Comparison of ENCODE assay signal across 18 mouse cellular contexts in the genomic region with DNA sequence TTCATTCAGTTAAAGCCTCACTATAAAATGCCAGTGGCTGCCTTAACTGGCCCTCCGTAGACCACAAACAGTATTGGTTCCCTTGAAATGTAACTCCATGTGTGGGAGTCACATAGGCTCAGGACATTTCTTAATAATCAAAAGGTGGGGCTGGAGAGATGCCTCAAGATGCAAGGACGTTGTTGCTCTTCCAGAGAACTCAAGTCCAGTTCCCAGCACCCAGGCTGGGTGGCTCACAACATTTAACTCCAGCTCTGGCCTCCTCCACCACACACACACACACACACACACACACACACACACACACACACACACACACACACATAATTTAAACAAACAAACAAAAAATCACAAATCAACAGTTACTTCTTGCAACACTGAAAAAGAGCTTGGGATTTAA. TPM values are rescaled to one million over a fixed set of nuclear protein-coding genes. Genes with fewer than 3 reads are reported as not detected.
DNase-seq lines count a peak whose midpoint lies in the region; ATAC-seq and TF ChIP-seq lines count a peak whose summit lies in the region.
"Had no signal": no experiment of that assay in that cellular context is flagged by ENCODE, and none has a peak within 500 bp of the region (broad histone marks: within the 10 kb centered on the region; RNA-seq: fewer than 3 reads in every experiment).

No protein-coding gene starts in this region.

- no peaks in the 10 kb centered on the region for H3K36me3 ChIP-seq in liver, embryonic 16.5 days (ENCODE audit: control insufficient read depth, insufficient read depth)
- H3K36me3 ChIP-seq in liver, embryonic 11.5 days (ENCODE audit: control insufficient read depth, insufficient read depth, low read length) = no peaks in the 10 kb centered on the region
- H3K36me3 ChIP-seq in myocyte (ENCODE audit: control insufficient read depth, insufficient read depth) = no peaks in the 10 kb centered on the region
- no peaks in the 10 kb centered on the region for H3K36me3 ChIP-seq in forebrain, embryonic 11.5 days (ENCODE audit: control insufficient read depth, insufficient read depth, low read length)
- H3K36me3 ChIP-seq: embryonic facial prominence, embryonic 15.5 days; heart, embryonic 10.5 days; hindbrain, embryonic 10.5 days; limb, embryonic 12.5 days; midbrain, embryonic 15.5 days; neural tube, embryonic 15.5 days had no signal

- H3K27ac ChIP-seq in liver, embryonic 16.5 days (ENCODE audit: low read length) = peak overlapping the region; percentile 37; the same call in 1 of the 2 replicates
- H3K27ac ChIP-seq in liver, embryonic 11.5 days (ENCODE audit: low read depth, low read length) = no peak overlapping the region
- H3K27ac ChIP-seq in bone marrow, adult 2 months (ENCODE audit: control insufficient read depth, insufficient read depth, low read depth, low read length, poor library complexity) = peak overlapping the region; percentile 62
- H3K27ac ChIP-seq in forebrain, embryonic 11.5 days (ENCODE audit: low read depth, low read length) = no peak overlapping the region
- H3K27ac ChIP-seq: embryonic facial prominence, embryonic 15.5 days; forebrain, embryonic 13.5 days; heart, embryonic 10.5 days; hindbrain, embryonic 10.5 days; hindbrain, postnatal 0 days; limb, embryonic 12.5 days; midbrain, embryonic 15.5 days; neural tube, embryonic 15.5 days had no signal

- H3K4me3 ChIP-seq in liver, embryonic 16.5 days (ENCODE audit: low read depth, low read length) = no peak overlapping the region
- no peak overlapping the region for H3K4me3 ChIP-seq in liver, embryonic 11.5 days (ENCODE audit: low read depth, low read length)
- no peak overlapping the region for H3K4me3 ChIP-seq in bone marrow, adult 2 months (replicated peaks; ENCODE audit: control insufficient read depth, low read depth, low read length)
- H3K4me3 ChIP-seq in myocyte = no peak overlapping the region
- H3K4me3 ChIP-seq in forebrain, embryonic 11.5 days (ENCODE audit: low read depth, low read length) = no peak overlapping the region
- H3K4me3 ChIP-seq: embryonic facial prominence, embryonic 15.5 days; forebrain, embryonic 13.5 days; heart, embryonic 10.5 days; hindbrain, embryonic 10.5 days; limb, embryonic 12.5 days; midbrain, embryonic 15.5 days; neural tube, embryonic 15.5 days had no signal

- 60% methylated on average over 2 of the region's 2 CpGs for WGBS in liver, embryonic 16.5 days (ENCODE audit: insufficient replicate concordance)
- 69% methylated on average over 2 of the region's 2 CpGs for WGBS in liver, embryonic 11.5 days
- 69% methylated on average over 2 of the region's 2 CpGs for WGBS in bone marrow, adult 2 months
- 85% methylated on average over 2 of the region's 2 CpGs for WGBS in forebrain, embryonic 11.5 days

- H3K4me1 ChIP-seq in liver, embryonic 16.5 days (ENCODE audit: control insufficient read depth, low read depth, low read length) = no peaks in the 10 kb centered on the region; the same call in none of the 2 replicates
- H3K4me1 ChIP-seq in liver, embryonic 11.5 days (replicated peaks; ENCODE audit: control insufficient read depth, insufficient read depth, low read length) = no peaks in the 10 kb centered on the region
- H3K4me1 ChIP-seq in bone marrow, adult 2 months (ENCODE audit: control insufficient read depth, insufficient read depth, low read length) = no peaks in the 10 kb centered on the region; the same call in 1 of the 2 replicates
- H3K4me1 ChIP-seq in forebrain, embryonic 11.5 days (replicated peaks; ENCODE audit: control insufficient read depth, insufficient read depth, low read length) = no peaks in the 10 kb centered on the region
- H3K4me1 ChIP-seq: forebrain, embryonic 13.5 days; midbrain, embryonic 15.5 days had no signal

- no peak overlapping the region for H3K4me2 ChIP-seq in liver, embryonic 16.5 days (ENCODE audit: low read depth, low read length)
- H3K4me2 ChIP-seq in liver, embryonic 11.5 days = no peak overlapping the region
- H3K4me2 ChIP-seq in myocyte (ENCODE audit: low read depth) = peak overlapping the region; percentile 67
- no peak overlapping the region for H3K4me2 ChIP-seq in forebrain, embryonic 11.5 days (ENCODE audit: low read depth, low read length, severe bottlenecking)
- H3K4me2 ChIP-seq: embryonic facial prominence, embryonic 15.5 days; forebrain, embryonic 13.5 days; limb, embryonic 12.5 days; midbrain, embryonic 15.5 days; neural tube, embryonic 15.5 days had no signal

- H3K9ac ChIP-seq in liver, embryonic 16.5 days (ENCODE audit: low read depth, low read length) = no peak overlapping the region
- no peak overlapping the region for H3K9ac ChIP-seq in liver, embryonic 11.5 days (ENCODE audit: low read depth, low read length)
- H3K9ac ChIP-seq in forebrain, embryonic 11.5 days (ENCODE audit: low read length) = no peak overlapping the region
- H3K9ac ChIP-seq: embryonic facial prominence, embryonic 15.5 days; forebrain, embryonic 13.5 days; limb, embryonic 12.5 days; midbrain, embryonic 15.5 days; neural tube, embryonic 15.5 days had no signal

- H3K9me3 ChIP-seq in liver, embryonic 16.5 days (replicated peaks; ENCODE audit: control insufficient read depth, low read length) = no peaks in the 10 kb centered on the region
- H3K9me3 ChIP-seq in liver, embryonic 11.5 days (ENCODE audit: control insufficient read depth, low read length) = no peaks in the 10 kb centered on the region
- H3K9me3 ChIP-seq in forebrain, embryonic 11.5 days (ENCODE audit: control insufficient read depth, low read length) = no peaks in the 10 kb centered on the region
- H3K9me3 ChIP-seq: embryonic facial prominence, embryonic 15.5 days; forebrain, embryonic 13.5 days; heart, embryonic 10.5 days; hindbrain, embryonic 10.5 days; limb, embryonic 12.5 days; midbrain, embryonic 15.5 days; neural tube, embryonic 15.5 days had no signal

- no peak overlapping the region for H3ac ChIP-seq in myocyte (ENCODE audit: control insufficient read depth, insufficient read length)

- DNase-seq in liver, embryonic 11.5 days (ENCODE audit: low spot score) = no peak
- peak; percentile 9 for DNase-seq in CD4-positive helper T cell, adult 2 months (ENCODE audit: low read depth, low spot score)
- no peak for DNase-seq in forebrain, embryonic 11.5 days (ENCODE audit: low spot score)
- DNase-seq: adrenal gland, postnatal 25 days; right cerebral cortex, postnatal 14 days; thymus, postnatal 14 days had no signal

- no peaks in the 10 kb centered on the region for H3K27me3 ChIP-seq in liver, embryonic 16.5 days (ENCODE audit: control insufficient read depth, insufficient read depth, low read depth, low read length)
- no peaks in the 10 kb centered on the region for H3K27me3 ChIP-seq in liver, embryonic 11.5 days (replicated peaks; ENCODE audit: control insufficient read depth, insufficient read depth, low read length)
- H3K27me3 ChIP-seq in myocyte (ENCODE audit: control insufficient read depth, insufficient read depth, insufficient read length) = no peaks in the 10 kb centered on the region
- no peaks in the 10 kb centered on the region for H3K27me3 ChIP-seq in forebrain, embryonic 11.5 days (ENCODE audit: control insufficient read depth, insufficient read depth, low read length)
- H3K27me3 ChIP-seq: embryonic facial prominence, embryonic 15.5 days; forebrain, embryonic 13.5 days; limb, embryonic 12.5 days; midbrain, embryonic 15.5 days; neural tube, embryonic 15.5 days had no signal

- TF ChIP-seq CTCF in bone marrow, adult 2 months (IDR thresholded peaks at IDR 0.05; ENCODE audit: control insufficient read depth, insufficient read depth, low read length) = no peak

- peaks cover 78% of the 10 kb centered on the region for H3K79me2 ChIP-seq in myocyte (ENCODE audit: control insufficient read depth, insufficient read depth)

- TF ChIP-seq POLR2A in bone marrow, adult 2 months (IDR thresholded peaks at IDR 0.05; ENCODE audit: borderline replicate concordance, control insufficient read depth, low read depth, low read length) = no peak
- TF ChIP-seq POLR2A in myocyte (IDR thresholded peaks at IDR 0.05; ENCODE audit: insufficient read length, low read depth) = no peak

- ATAC-seq in liver, embryonic 16.5 days (ENCODE audit: low read depth) = no peak
- ATAC-seq in liver, embryonic 11.5 days (replicated peaks; ENCODE audit: low FRiP score) = no peak
- ATAC-seq in erythroid progenitor cell, adult 5-6 weeks (replicated peaks; ENCODE audit: low FRiP score, poor library complexity, severe bottlenecking) = no peak
- no peak for ATAC-seq in forebrain, embryonic 11.5 days (replicated peaks; ENCODE audit: low FRiP score)
- ATAC-seq: forebrain, embryonic 13.5 days; hindbrain, postnatal 0 days; midbrain, embryonic 15.5 days had no signal

TF ChIP-seq in myocyte, 11 proteins besides CTCF, POLR2A, EP300 and RAD21:
- TF ChIP-seq CEBPB (IDR thresholded peaks at IDR 0.05; ENCODE audit: insufficient read depth, poor library complexity, severe bottlenecking) (no peak), TCF3 (IDR thresholded peaks at IDR 0.05; ENCODE audit: insufficient read length, low read depth) (no peak), MAX (IDR thresholded peaks at IDR 0.05; ENCODE audit: low read depth) (no peak), SRF (IDR thresholded peaks at IDR 0.05; ENCODE audit: control insufficient read depth, insufficient read length, low read depth) (no peak), E2F4 (IDR thresholded peaks at IDR 0.05; ENCODE audit: insufficient read depth) (no peak)

RNA-seq across cellular contexts. Expression of a gene that starts 36.6 kb away (rescaled TPM):
- 3.9 and 5.1 TPM in 2 replicates for polyA plus RNA-seq in liver, embryonic 16.5 days (2015; fragmentation: Nextera tagmentation; extraction: Ambion mirVana)
- polyA plus RNA-seq in liver, embryonic 11.5 days (2014; fragmentation: Nextera tagmentation; extraction: Ambion mirVana) = 5.9 and 6.1 TPM in 2 replicates
- polyA plus RNA-seq in bone marrow, adult 2 months (2011; ENCODE audit: insufficient read depth, insufficient read length, low replicate concordance, missing spikeins) = 4.7 and 4.9 TPM in 2 replicates
- 26.5 TPM for polyA plus RNA-seq in myocyte (2012; fragmentation: generic; extraction: Trizol)
- total RNA-seq in erythroid progenitor cell, adult 5-6 weeks (2015; ENCODE audit: low replicate concordance) = 2.1 and 4.0 TPM in 2 replicates
- 1.5 and 2.3 TPM in 2 replicates for total RNA-seq in erythroid progenitor cell, adult 5-6 weeks (2017; ENCODE audit: low replicate concordance)
- 10.5 and 11.1 TPM in 2 replicates for polyA plus RNA-seq in forebrain, embryonic 11.5 days (2014; fragmentation: Nextera tagmentation; extraction: Ambion mirVana)

Comparison
In these comparisons a context has a peak if more than half of its experiments do, and no peak if none do; other contexts are left out.
1. H3K27ac ChIP-seq: peak in liver, embryonic 16.5 days (single experiment) and bone marrow, adult 2 months (single experiment); none in liver, embryonic 11.5 days (single experiment) and forebrain, embryonic 11.5 days (single experiment).